Comparison of ENCODE assay signal across 8 mouse cellular contexts in genomic region chr7:130646762-130647139, GRCm38 (mm10).
DNase-seq lines count a peak whose midpoint lies in the region; ATAC-seq lines count a peak whose summit lies in the region.

No protein-coding gene starts in this region.

- H3K27ac ChIP-seq in limb, embryonic 10.5 days: peak overlapping the region; percentile 96
- peak overlapping the region; percentile 84; the same call in 1 of the 2 replicates for H3K27ac ChIP-seq in midbrain, embryonic 11.5 days (ENCODE audit: low read depth, low read length)

- H3K9me3 ChIP-seq in limb, embryonic 10.5 days (replicated peaks): no peaks in the 10 kb centered on the region
- H3K9me3 ChIP-seq in midbrain, embryonic 11.5 days (ENCODE audit: control insufficient read depth, low read length): no peaks in the 10 kb centered on the region

- intact Hi-C loops in heart, postnatal 14 days (cut with DNase I): loop anchor here (2.0 kb wide), 1 partner anchor 24 kb away; no protein-coding TSS in a partner anchor
- intact Hi-C loops in left cerebral cortex, postnatal 25 days (cut with DNase I): no loop called here

- under 1% methylated on average over 18 of the region's 18 CpGs for WGBS in limb, embryonic 10.5 days
- under 1% methylated on average over 18 of the region's 18 CpGs for whole genome bisulfite sequencing in midbrain, embryonic 11.5 days

- H3K4me1 ChIP-seq in limb, embryonic 10.5 days: peaks cover 45% of the 10 kb centered on the region
- peaks cover 20% of the 10 kb centered on the region for H3K4me1 ChIP-seq in midbrain, embryonic 11.5 days (ENCODE audit: control insufficient read depth, insufficient read depth, low read length)

- H3K27me3 ChIP-seq in limb, embryonic 10.5 days (ENCODE audit: low read depth, poor library complexity, severe bottlenecking): no peaks in the 10 kb centered on the region
- H3K27me3 ChIP-seq in midbrain, embryonic 11.5 days (ENCODE audit: control insufficient read depth, insufficient read depth, low read length): no peaks in the 10 kb centered on the region
- no peaks in the 10 kb centered on the region for H3K27me3 ChIP-seq in splenic B cell, adult 2 months (ENCODE audit: control insufficient read depth, insufficient read depth, low read length, poor library complexity, severe bottlenecking)

- peak; percentile 91 for DNase-seq in 3T3-L1 (ENCODE audit: low read depth, low spot score)
- DNase-seq in fibroblast of lung, adult 2 months (ENCODE audit: low read depth): peak; percentile 56
- peak; percentile 82 to 83 for DNase-seq in heart, postnatal 14 days
- DNase-seq in limb, embryonic 10.5 days (ENCODE audit: low spot score): peak; percentile 83
- DNase-seq in midbrain, embryonic 11.5 days (ENCODE audit: low spot score, missing footprints): peak; percentile 95
- peak; percentile 62 for DNase-seq in splenic B cell, adult 2 months (ENCODE audit: low read depth, low spot score)
- no peak for DNase-seq in left cerebral cortex, postnatal 25 days (ENCODE audit: low spot score in 2 of 2)

- H3K36me3 ChIP-seq in limb, embryonic 10.5 days: no peaks in the 10 kb centered on the region
- no peaks in the 10 kb centered on the region for H3K36me3 ChIP-seq in midbrain, embryonic 11.5 days (ENCODE audit: control insufficient read depth, insufficient read depth, low read length)
- H3K36me3 ChIP-seq in splenic B cell, adult 2 months (ENCODE audit: control insufficient read depth, insufficient read depth, low read length, poor library complexity, severe bottlenecking): no peaks in the 10 kb centered on the region

- peak overlapping the region; percentile 94 for H3K4me2 ChIP-seq in midbrain, embryonic 11.5 days

- H3K9ac ChIP-seq in midbrain, embryonic 11.5 days (ENCODE audit: low read length): peak overlapping the region; percentile 91

- peak overlapping the region; percentile 75 for H3K4me3 ChIP-seq in limb, embryonic 10.5 days
- peak overlapping the region; percentile 60 for H3K4me3 ChIP-seq in midbrain, embryonic 11.5 days (ENCODE audit: low read depth, low read length)

- peak; percentile 74 for ATAC-seq in activated CD4-positive, CD25-positive, alpha-beta regulatory T cell, adult 4 months
- peak; percentile 72 for ATAC-seq in midbrain, embryonic 11.5 days (ENCODE audit: low FRiP score)

Comparison
In these comparisons a context has a peak if more than half of its experiments do, and no peak if none do; other contexts are left out.
1. DNase-seq: peak in 3T3-L1 (single experiment), fibroblast of lung, adult 2 months (single experiment), heart, postnatal 14 days (2 of 2), limb, embryonic 10.5 days (single experiment), midbrain, embryonic 11.5 days (single experiment) and splenic B cell, adult 2 months (single experiment); none in left cerebral cortex, postnatal 25 days (0 of 2).